Mouse (Mus musculus): ENCODE data around the gene Neurl2. TPM values are rescaled to one million over a fixed set of nuclear protein-coding genes. Genes with fewer than 3 reads are reported as not detected.

Gene Neurl2
- total and polyA plus RNA-seq, 3 experiments, result 1.8 to 4.1 (median 2.1) TPM

DNA sequence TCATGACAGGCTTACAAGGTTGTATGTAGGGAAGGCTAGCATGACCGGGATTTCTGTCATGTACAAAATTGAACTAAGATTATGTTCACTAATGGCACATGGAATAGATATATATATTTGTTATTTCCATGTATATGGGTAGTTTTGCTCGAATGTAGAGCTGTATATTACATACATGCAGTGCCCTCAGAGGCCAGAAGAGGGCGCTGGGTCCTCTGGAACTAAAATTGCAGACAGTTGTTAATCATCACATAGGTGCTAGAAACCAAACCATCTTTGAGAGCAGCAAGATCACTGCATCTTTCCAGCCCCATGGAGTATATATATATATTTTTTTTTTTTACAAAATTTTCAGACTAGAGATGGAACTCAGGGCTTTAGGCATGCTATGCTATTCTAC lies 12.5 kb upstream of the Neurl2 start:
- no peak for DNase-seq (ENCODE audit: extremely low read depth)
- Histone ChIP-seq H3K4me2 (ENCODE audit: insufficient read depth, low read depth, poor library complexity, severe bottlenecking) (no peak overlapping the region), H3K4me3 (replicated peaks in 1 of 3; ENCODE audit: low read depth in 2 of 3, low read length in 2 of 3, poor library complexity in 1 of 3) (no peak overlapping the region), H3K36me3 (replicated peaks in 1 of 2; ENCODE audit: control insufficient read depth in 1 of 2, insufficient read depth in 1 of 2, low read length in 1 of 2) (no peaks in the 10 kb centered on the region), H3K79me2 (replicated peaks; ENCODE audit: control insufficient read depth, extremely low read depth, insufficient read depth, poor library complexity, severe bottlenecking) (no peaks in the 10 kb centered on the region), H3K9ac (ENCODE audit: insufficient read depth, low read depth) (no peak overlapping the region), H3K27me3 (replicated peaks) (no peaks in the 10 kb centered on the region), H3K9me3 (replicated peaks; ENCODE audit: low read length) (peaks cover 7% of the 10 kb centered on the region), H3K4me1 (ENCODE audit: control insufficient read depth in 1 of 2, insufficient read depth in 2 of 2) (no peaks in the 10 kb centered on the region), H3K27ac (ENCODE audit: insufficient read depth, low read depth) (no peak overlapping the region)
- TF ChIP-seq MAFK (IDR thresholded peaks at IDR 0.05; ENCODE audit: insufficient replicate concordance, low read length) (no peak), CTCF (conservative IDR thresholded peaks at IDR 0.05 in 1 of 2, IDR thresholded peaks at IDR 0.05 in 1 of 2; ENCODE audit: low read depth in 2 of 2, low read length in 2 of 2) (peak; percentile 35 to 60; a peak in 3 of 4 replicates), MAZ (IDR thresholded peaks at IDR 0.05; ENCODE audit: low read depth, low read length) (no peak), SMC3 (IDR thresholded peaks at IDR 0.05; ENCODE audit: low read depth, low read length) (peak; percentile 29), RAD21 (IDR thresholded peaks at IDR 0.05; ENCODE audit: low read depth, low read length) (peak; percentile 43), SIN3A (IDR thresholded peaks at IDR 0.05; ENCODE audit: low read length) (no peak)
- in situ Hi-C loops (cut with MboI; ENCODE audit: low pct_ligation_motif_present, low pct_unique_long_range_greater_than_20kb, low sequenced_read_pairs) (no loop called here), dilution Hi-C loops (cut with MboI; ENCODE audit: extremely low pct_ligation_motif_present, extremely low pct_unique_long_range_greater_than_20kb, low sequenced_read_pairs) (no loop called here)

DNA sequence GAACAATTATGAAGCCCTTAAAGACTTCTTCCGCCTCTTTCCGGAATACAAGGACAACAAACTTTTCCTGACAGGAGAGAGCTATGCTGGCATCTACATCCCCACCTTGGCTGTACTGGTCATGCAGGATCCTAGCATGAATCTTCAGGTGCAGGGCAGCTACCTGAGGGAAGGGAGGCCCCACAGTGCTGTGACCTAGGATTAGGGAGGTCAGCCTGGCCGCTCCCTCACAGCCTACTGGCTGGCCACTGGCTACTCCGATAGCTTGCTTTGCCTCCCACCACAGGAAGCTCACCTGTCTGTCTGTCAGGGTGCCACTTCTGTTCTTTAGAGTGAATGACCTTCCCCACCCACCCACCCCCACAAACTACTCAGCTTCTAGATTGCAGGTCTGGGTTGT lies 1.9 kb upstream of the Neurl2 start:
- in situ Hi-C loops (cut with MboI; ENCODE audit: low pct_ligation_motif_present, low pct_unique_long_range_greater_than_20kb, low sequenced_read_pairs), result no loop called here
- Histone ChIP-seq H3K27me3 (replicated peaks) (peaks cover 1% of the 10 kb centered on the region), H3K79me2 (replicated peaks; ENCODE audit: control insufficient read depth, extremely low read depth, insufficient read depth, poor library complexity, severe bottlenecking) (no peaks in the 10 kb centered on the region), H3K4me1 (ENCODE audit: control insufficient read depth in 1 of 2, insufficient read depth in 2 of 2) (peaks cover 12 to 28% of the 10 kb centered on the region in 2 experiments), H3K27ac (ENCODE audit: insufficient read depth, low read depth) (no peak overlapping the region), H3K9me3 (replicated peaks; ENCODE audit: low read length) (no peaks in the 10 kb centered on the region), H3K36me3 (replicated peaks in 1 of 2; ENCODE audit: control insufficient read depth in 1 of 2, insufficient read depth in 1 of 2, low read length in 1 of 2) (peaks cover 32 to 43% of the 10 kb centered on the region in 2 experiments), H3K9ac (ENCODE audit: insufficient read depth, low read depth) (no peak overlapping the region), H3K4me3 (replicated peaks in 1 of 3; ENCODE audit: low read depth in 2 of 3, low read length in 2 of 3, poor library complexity in 1 of 3) (no peak overlapping the region), H3K4me2 (ENCODE audit: insufficient read depth, low read depth, poor library complexity, severe bottlenecking) (no peak overlapping the region)
- TF ChIP-seq HCFC1 (IDR thresholded peaks at IDR 0.05; ENCODE audit: low read depth, low read length) (no peak), ZKSCAN1 (IDR thresholded peaks at IDR 0.05; ENCODE audit: borderline replicate concordance, low read depth, low read length) (no peak), SIN3A (IDR thresholded peaks at IDR 0.05; ENCODE audit: low read length) (no peak), E2F4 (IDR thresholded peaks at IDR 0.05; ENCODE audit: insufficient replicate concordance, low read depth, low read length) (no peak), ETS1 (conservative IDR thresholded peaks at IDR 0.05; ENCODE audit: low read depth, low read length) (no peak), BHLHE40 (IDR thresholded peaks at IDR 0.05; ENCODE audit: low read depth, low read length) (no peak), NRF1 (IDR thresholded peaks at IDR 0.05; ENCODE audit: low read depth, low read length) (no peak), CTCF (conservative IDR thresholded peaks at IDR 0.05 in 1 of 2, IDR thresholded peaks at IDR 0.05 in 1 of 2; ENCODE audit: low read depth in 2 of 2, low read length in 2 of 2) (no peak), TCF12 (IDR thresholded peaks at IDR 0.05; ENCODE audit: low read depth, low read length) (no peak), RCOR1 (conservative IDR thresholded peaks at IDR 0.05; ENCODE audit: low read depth, low read length) (no peak), ZMIZ1 (IDR thresholded peaks at IDR 0.05; ENCODE audit: low read depth, low read length) (no peak)
- no peak for DNase-seq (ENCODE audit: extremely low read depth)
- dilution Hi-C loops (cut with MboI; ENCODE audit: extremely low pct_ligation_motif_present, extremely low pct_unique_long_range_greater_than_20kb, low sequenced_read_pairs), result no loop called here
